Mouse (Mus musculus): ENCODE results near the gene Lrba. TPM values are rescaled to one million over a fixed set of nuclear protein-coding genes. Genes with fewer than 3 reads are reported as not detected.

Gene Lrba
- total and polyA plus RNA-seq, 3 experiments = 12.3 to 22.6 (median 13.8) TPM

GRCm38 (mm10) chr3:86181107-86181506, 43.4 kb upstream of the Lrba start:
- dilution Hi-C loops (cut with MboI; ENCODE audit: extremely low pct_ligation_motif_present, extremely low pct_unique_long_range_greater_than_20kb, low sequenced_read_pairs) = no loop called here

GRCm38 (mm10) chr3:86184546-86184945, 39.9 kb upstream of the Lrba start:
- in situ Hi-C loops (cut with MboI; ENCODE audit: low pct_ligation_motif_present, low pct_unique_long_range_greater_than_20kb, low sequenced_read_pairs) (no loop called here), dilution Hi-C loops (cut with MboI; ENCODE audit: extremely low pct_ligation_motif_present, extremely low pct_unique_long_range_greater_than_20kb, low sequenced_read_pairs) (no loop called here)
- DNase-seq (ENCODE audit: extremely low read depth) = no peak
- Histone ChIP-seq H3K4me2 (ENCODE audit: insufficient read depth, low read depth, poor library complexity, severe bottlenecking) (no peak overlapping the region), H3K9ac (ENCODE audit: insufficient read depth, low read depth) (no peak overlapping the region), H3K4me3 (replicated peaks in 1 of 3; ENCODE audit: low read depth in 2 of 3, low read length in 2 of 3, poor library complexity in 1 of 3) (no peak overlapping the region), H3K79me2 (replicated peaks; ENCODE audit: control insufficient read depth, extremely low read depth, insufficient read depth, poor library complexity, severe bottlenecking) (no peaks in the 10 kb centered on the region), H3K4me1 (ENCODE audit: control insufficient read depth in 1 of 2, insufficient read depth in 2 of 2) (no peaks in the 10 kb centered on the region; a peak in 1 of 4 replicates), H3K27ac (ENCODE audit: insufficient read depth, low read depth) (no peak overlapping the region), H3K27me3 (replicated peaks) (no peaks in the 10 kb centered on the region), H3K36me3 (replicated peaks in 1 of 2; ENCODE audit: control insufficient read depth in 1 of 2, insufficient read depth in 1 of 2, low read length in 1 of 2) (no peaks in the 10 kb centered on the region), H3K9me3 (replicated peaks; ENCODE audit: low read length) (no peaks in the 10 kb centered on the region)
- TF ChIP-seq USF2 (conservative IDR thresholded peaks at IDR 0.05; ENCODE audit: low read depth, low read length) (no peak), HCFC1 (IDR thresholded peaks at IDR 0.05; ENCODE audit: low read depth, low read length) (no peak), EP300 (IDR thresholded peaks at IDR 0.05; ENCODE audit: low read length) (no peak), ZNF384 (IDR thresholded peaks at IDR 0.05; ENCODE audit: low read depth, low read length) (no peak), MXI1 (IDR thresholded peaks at IDR 0.05; ENCODE audit: low read depth, low read length) (no peak), ELF1 (IDR thresholded peaks at IDR 0.05; ENCODE audit: low read depth, low read length) (no peak), POLR2A (IDR thresholded peaks at IDR 0.05; ENCODE audit: low read depth, low read length) (no peak), POLR2AphosphoS2 (IDR thresholded peaks at IDR 0.05; ENCODE audit: low read depth, low read length) (no peak), KAT2A (IDR thresholded peaks at IDR 0.05; ENCODE audit: insufficient replicate concordance, low read length) (no peak), PAX5 (IDR thresholded peaks at IDR 0.05; ENCODE audit: low read length) (no peak), E2F4 (IDR thresholded peaks at IDR 0.05; ENCODE audit: insufficient replicate concordance, low read depth, low read length) (no peak), MAX (IDR thresholded peaks at IDR 0.05; ENCODE audit: low read length) (no peak), TCF12 (IDR thresholded peaks at IDR 0.05; ENCODE audit: low read depth, low read length) (no peak), UBTF (IDR thresholded peaks at IDR 0.05; ENCODE audit: low read depth, low read length) (no peak), RAD21 (IDR thresholded peaks at IDR 0.05; ENCODE audit: low read depth, low read length) (no peak), CTCF (conservative IDR thresholded peaks at IDR 0.05 in 1 of 2, IDR thresholded peaks at IDR 0.05 in 1 of 2; ENCODE audit: low read depth in 2 of 2, low read length in 2 of 2) (no peak)

More at GRCm38 (mm10) chr3:86181107-86181506, 43.4 kb upstream of the Lrba start:
- H3K4me2 ChIP-seq (ENCODE audit: insufficient read depth, low read depth, poor library complexity, severe bottlenecking) = no peak overlapping the region
- H3K4me1 ChIP-seq (ENCODE audit: control insufficient read depth in 1 of 2, insufficient read depth in 2 of 2) = no peaks in the 10 kb centered on the region; a peak in 1 of 4 replicates
- no peaks in the 10 kb centered on the region for H3K79me2 ChIP-seq (replicated peaks; ENCODE audit: control insufficient read depth, extremely low read depth, insufficient read depth, poor library complexity, severe bottlenecking)
- no peak overlapping the region for H3K4me3 ChIP-seq (replicated peaks in 1 of 3; ENCODE audit: low read depth in 2 of 3, low read length in 2 of 3, poor library complexity in 1 of 3)
- H3K27ac ChIP-seq (ENCODE audit: insufficient read depth, low read depth) = no peak overlapping the region
- no peak for DNase-seq (ENCODE audit: extremely low read depth)
- in situ Hi-C loops (cut with MboI; ENCODE audit: low pct_ligation_motif_present, low pct_unique_long_range_greater_than_20kb, low sequenced_read_pairs) = no loop called here
- H3K9ac ChIP-seq (ENCODE audit: insufficient read depth, low read depth) = no peak overlapping the region
- no peaks in the 10 kb centered on the region for H3K9me3 ChIP-seq (replicated peaks; ENCODE audit: low read length)
- H3K36me3 ChIP-seq (replicated peaks in 1 of 2; ENCODE audit: control insufficient read depth in 1 of 2, insufficient read depth in 1 of 2, low read length in 1 of 2) = no peaks in the 10 kb centered on the region
- TF ChIP-seq MEF2A (IDR thresholded peaks at IDR 0.05; ENCODE audit: borderline replicate concordance, low read depth, low read length) = no peak
- TF ChIP-seq CHD1 (IDR thresholded peaks at IDR 0.05; ENCODE audit: low read depth, low read length) = no peak
- no peak for TF ChIP-seq CHD2 (IDR thresholded peaks at IDR 0.05; ENCODE audit: low read length)
- no peak for TF ChIP-seq E2F4 (IDR thresholded peaks at IDR 0.05; ENCODE audit: insufficient replicate concordance, low read depth, low read length)
- TF ChIP-seq MYC (IDR thresholded peaks at IDR 0.05; ENCODE audit: low read depth, low read length) = no peak
- TF ChIP-seq IRF4 (IDR thresholded peaks at IDR 0.05; ENCODE audit: low read depth, low read length) = no peak
- TF ChIP-seq MAZ (IDR thresholded peaks at IDR 0.05; ENCODE audit: low read depth, low read length) = no peak
- TF ChIP-seq BHLHE40 (IDR thresholded peaks at IDR 0.05; ENCODE audit: low read depth, low read length) = no peak
- no peaks in the 10 kb centered on the region for H3K27me3 ChIP-seq (replicated peaks)

Measured in CH12.LX (cell line).